Mouse (Mus musculus) stomach, embryonic 14.5 days (tissue): ENCODE measurements around the gene Mdm4. TPM values are rescaled to one million over a fixed set of nuclear protein-coding genes. Genes with fewer than 3 reads are reported as not detected.
"Not testable (repeated sequence)": the region's sequence is repeated elsewhere in the genome, so short reads cannot be mapped to it uniquely, and the experiment has no call there.

Experiments
- ATAC-seq: fragments of 200-750 bp; cut with Nextera tagmentation; 2 replicates; pipeline ENCODE4 v1.8.0; 2017; ENCODE audit warnings: low read depth, moderate TSS enrichment; ENCODE audit not compliant: insufficient number of reproducible peaks, insufficient read depth, low FRiP score
- H3K27ac ChIP-seq: fragments of 300-500 bp; sonication (generic); 2 replicates; pipeline ENCODE4 v1.5.1; 2014; ENCODE audit warnings: mild to moderate bottlenecking, low read length, moderate library complexity, mixed read lengths
- H3K27me3 ChIP-seq: fragments of 300-500 bp; sonication (generic); 2 replicates; pipeline ENCODE4 v1.6.1; 2014; ENCODE audit warnings: low read length, control low read depth, mixed read lengths; ENCODE audit not compliant: control insufficient read depth, insufficient read depth
- H3K36me3 ChIP-seq: fragments of 300-500 bp; sonication (generic); 2 replicates; pipeline ENCODE4 v1.6.1; 2014; ENCODE audit warnings: mild to moderate bottlenecking, control low read depth, low read length, moderate library complexity, mixed read lengths; ENCODE audit not compliant: control insufficient read depth, insufficient read depth
- H3K4me1 ChIP-seq: fragments of 300-500 bp; sonication (generic); 2 replicates; pipeline ENCODE4 v1.6.1; 2014; ENCODE audit warnings: low read length, control low read depth, mixed read lengths; ENCODE audit not compliant: control insufficient read depth, insufficient read depth
- H3K4me2 ChIP-seq: fragments of 300-500 bp; sonication (generic); replicated peaks from 2 replicates; pipeline ENCODE4 v1.6.1; 2014; ENCODE audit warnings: low read depth, low read length, control low read depth
- H3K4me3 ChIP-seq: fragments of 300-500 bp; sonication (generic); 2 replicates; pipeline ENCODE4 v1.5.1; 2014; ENCODE audit warnings: low read depth, low read length, control low read depth
- H3K9ac ChIP-seq: fragments of 300-500 bp; sonication (generic); replicated peaks from 2 replicates; pipeline ENCODE4 v1.6.1; 2014; ENCODE audit warnings: low read depth, mild to moderate bottlenecking, control low read depth, low read length, moderate library complexity, mixed read lengths
- H3K9me3 ChIP-seq: fragments of 300-500 bp; sonication (generic); 2 replicates; pipeline ENCODE4 v1.6.1; 2016; ENCODE audit warnings: low read depth, low read length, control low read depth; ENCODE audit not compliant: control insufficient read depth
- WGBS: fragments of 180-500 bp; shearing (Covaris S2); extraction: QIAGEN DNeasy Blood & Tissue Kit; methylation state at CpG from one replicate; pipeline ENCODE4 v1.1.7; 2014; 5-methylcytosine and 5-hydroxymethylcytosine counted together
- polyA plus RNA-seq: library from polyadenylated mRNA; unstranded; fragments of >200 nt; fragmentation: Nextera tagmentation; extraction: Ambion mirVana; gene quantifications from 2 replicates; pipeline ENCODE4 v1.2.1, GENCODE M21; 2014

The Mdm4 gene
- polyA plus RNA-seq, 1 experiment from 2014 or later: 71.6 TPM

DNA sequence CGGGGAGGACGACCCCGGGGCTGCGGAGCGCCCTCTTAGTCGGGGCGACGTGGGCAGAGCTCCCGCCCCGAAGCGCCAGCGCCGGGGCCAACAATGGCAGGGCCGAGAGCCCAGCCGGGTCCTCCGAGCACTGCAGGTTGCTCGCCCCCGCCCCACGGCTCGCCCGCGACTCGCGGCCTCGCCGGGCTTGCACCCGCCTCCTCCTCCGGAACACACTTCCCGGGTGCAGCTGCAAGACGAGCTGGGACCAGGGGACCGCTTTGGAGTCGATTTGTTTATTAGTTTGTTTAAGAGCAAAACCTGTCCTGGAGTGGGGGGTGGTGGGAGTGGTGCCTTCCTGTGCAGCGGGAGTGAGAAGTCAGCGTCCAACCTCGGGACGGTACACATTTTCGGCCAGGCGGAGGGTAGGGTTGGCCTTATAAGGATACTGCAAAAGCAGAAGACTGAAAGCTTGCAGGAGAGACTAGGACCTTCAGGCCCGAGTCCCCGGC, 16.1 kb upstream of the Mdm4 start:
- H3K4me3 ChIP-seq: peak overlapping the region; percentile 62
- peaks cover 17% of the 10 kb centered on the region for H3K4me1 ChIP-seq
- ATAC-seq: peak; percentile 51; the same call in 1 of the 2 replicates
- H3K9ac ChIP-seq: peak overlapping the region; percentile 71
- H3K36me3 ChIP-seq: no peaks in the 10 kb centered on the region
- H3K4me2 ChIP-seq: peak overlapping the region; percentile 72
- H3K27me3 ChIP-seq: no peaks in the 10 kb centered on the region
- 0% methylated on average over 39 of the region's 40 CpGs for WGBS
- H3K9me3 ChIP-seq: no peaks in the 10 kb centered on the region
- peak overlapping the region; percentile 84 for H3K27ac ChIP-seq

- Histone ChIP-seq H3K27ac (peak overlapping the region; percentile 84), H3K9ac (peak overlapping the region; percentile 71), H3K4me3 (peak overlapping the region; percentile 62), H3K27me3 (no peaks in the 10 kb centered on the region), H3K9me3 (no peaks in the 10 kb centered on the region), H3K4me1 (peaks cover 17% of the 10 kb centered on the region), H3K36me3 (no peaks in the 10 kb centered on the region), H3K4me2 (peak overlapping the region; percentile 72)
- WGBS: under 1% methylated on average over 71 of the region's 71 CpGs
- peak; percentile 89 for ATAC-seq
Observed at GRCm38 (mm10) chr1:133045861-133046440, 15.6 kb upstream of the Mdm4 start.

GRCm38 (mm10) chr1:133045011-133045860, 14.9 kb upstream of the Mdm4 start, which contains the start of gene Pik3c2b:
TSS of gene Pik3c2b (plus strand) at chr1:133045667.
- Histone ChIP-seq H3K36me3 (no peaks in the 10 kb centered on the region), H3K9me3 (no peaks in the 10 kb centered on the region), H3K9ac (peak within 1 kb of the TSS; percentile 71), H3K4me2 (peak within 1 kb of the TSS; percentile 72), H3K4me1 (peaks cover 17% of the 10 kb centered on the region), H3K27ac (peak within 1 kb of the TSS; percentile 84), H3K27me3 (no peaks in the 10 kb centered on the region), H3K4me3 (peak within 1 kb of the TSS; percentile 62)
- 1% methylated on average over 15 of the region's 15 CpGs for WGBS
- no peak for ATAC-seq

DNA sequence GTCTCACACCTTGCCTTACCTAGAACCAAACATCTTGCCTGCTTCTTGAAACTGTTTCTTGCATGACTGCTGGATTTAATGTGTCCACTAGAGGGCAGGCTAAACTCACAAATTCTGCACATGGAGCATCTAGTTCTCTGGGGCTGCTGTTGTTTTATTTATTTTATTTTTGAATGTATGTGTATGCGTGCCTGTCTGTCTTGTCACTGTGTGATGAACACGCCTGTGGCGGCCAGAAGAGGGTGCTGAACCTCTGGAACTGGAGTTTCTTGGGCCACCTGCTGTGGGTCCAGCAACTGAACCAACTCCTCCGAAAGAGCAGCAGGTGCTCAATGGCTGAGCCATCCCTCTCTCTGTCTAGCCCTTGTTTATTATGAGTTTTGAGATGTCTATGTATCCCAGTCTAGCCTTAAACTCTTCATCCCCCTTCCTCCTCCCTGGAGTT, 9.2 kb upstream of the Mdm4 start:
- Histone ChIP-seq H3K4me2 (no peak overlapping the region), H3K36me3 (no peaks in the 10 kb centered on the region), H3K9ac (no peak overlapping the region), H3K4me3 (no peak overlapping the region), H3K27me3 (no peaks in the 10 kb centered on the region), H3K9me3 (no peaks in the 10 kb centered on the region), H3K4me1 (no peaks in the 10 kb centered on the region), H3K27ac (no peak overlapping the region)
- 15% methylated on average over 4 of the region's 4 CpGs for WGBS
- ATAC-seq: peak; percentile 67; the same call in 1 of the 2 replicates

DNA sequence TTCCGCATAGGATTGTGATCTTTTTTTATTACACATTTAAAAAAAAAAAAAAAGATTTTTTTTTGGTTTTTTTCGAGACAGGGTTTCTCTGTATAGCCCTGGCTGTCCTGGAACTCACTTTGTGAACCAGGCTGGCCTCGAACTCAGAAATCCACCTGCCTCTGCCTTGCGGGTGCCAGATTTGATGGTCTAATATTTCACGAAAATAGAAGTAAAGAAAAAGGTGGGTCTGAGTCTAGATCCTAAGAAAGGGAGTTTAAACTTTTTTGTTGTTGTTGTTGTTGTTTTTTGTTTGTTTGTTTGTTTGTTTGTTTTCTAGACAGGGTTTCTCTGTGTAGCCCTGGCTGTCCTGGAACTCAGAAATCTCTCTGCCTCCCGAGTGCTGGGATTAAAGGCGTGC, 4.3 kb upstream of the Mdm4 start:
- not testable (repeated sequence) for ATAC-seq, H3K4me1 ChIP-seq, H3K4me3 ChIP-seq, H3K27ac ChIP-seq, H3K27me3 ChIP-seq, H3K9me3 ChIP-seq, H3K4me2 ChIP-seq, H3K9ac ChIP-seq, H3K36me3 ChIP-seq
- WGBS: 67% methylated on average over 7 of the region's 7 CpGs

DNA sequence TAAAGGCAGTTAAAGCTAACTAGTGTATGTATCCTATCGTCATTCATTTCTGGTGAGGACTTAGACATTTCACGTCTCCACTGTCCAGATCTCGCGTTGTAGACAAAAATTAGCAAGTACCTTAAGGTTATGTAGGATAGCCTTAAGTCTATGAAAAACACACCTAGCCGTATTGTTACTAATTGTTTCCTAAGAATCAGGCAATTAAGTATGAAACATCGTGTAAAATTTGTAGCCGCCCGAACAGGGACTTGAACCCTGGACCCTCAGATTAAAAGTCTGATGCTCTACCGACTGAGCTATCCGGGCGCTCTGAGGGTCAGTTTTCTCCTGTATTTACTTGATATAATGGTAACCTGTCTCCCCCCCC, 3.7 kb upstream of the Mdm4 start:
- no peaks in the 10 kb centered on the region for H3K36me3 ChIP-seq
- 1% methylated on average over 11 of the region's 11 CpGs for WGBS
- no peak overlapping the region for H3K9ac ChIP-seq
- ATAC-seq: peak; percentile 69
- H3K4me3 ChIP-seq: peak overlapping the region; percentile 47
- H3K27ac ChIP-seq: peak overlapping the region; percentile 52; the same call in 1 of the 2 replicates
- no peaks in the 10 kb centered on the region for H3K9me3 ChIP-seq
- peak overlapping the region; percentile 35 for H3K4me2 ChIP-seq
- no peaks in the 10 kb centered on the region for H3K4me1 ChIP-seq
- H3K27me3 ChIP-seq: no peaks in the 10 kb centered on the region

DNA sequence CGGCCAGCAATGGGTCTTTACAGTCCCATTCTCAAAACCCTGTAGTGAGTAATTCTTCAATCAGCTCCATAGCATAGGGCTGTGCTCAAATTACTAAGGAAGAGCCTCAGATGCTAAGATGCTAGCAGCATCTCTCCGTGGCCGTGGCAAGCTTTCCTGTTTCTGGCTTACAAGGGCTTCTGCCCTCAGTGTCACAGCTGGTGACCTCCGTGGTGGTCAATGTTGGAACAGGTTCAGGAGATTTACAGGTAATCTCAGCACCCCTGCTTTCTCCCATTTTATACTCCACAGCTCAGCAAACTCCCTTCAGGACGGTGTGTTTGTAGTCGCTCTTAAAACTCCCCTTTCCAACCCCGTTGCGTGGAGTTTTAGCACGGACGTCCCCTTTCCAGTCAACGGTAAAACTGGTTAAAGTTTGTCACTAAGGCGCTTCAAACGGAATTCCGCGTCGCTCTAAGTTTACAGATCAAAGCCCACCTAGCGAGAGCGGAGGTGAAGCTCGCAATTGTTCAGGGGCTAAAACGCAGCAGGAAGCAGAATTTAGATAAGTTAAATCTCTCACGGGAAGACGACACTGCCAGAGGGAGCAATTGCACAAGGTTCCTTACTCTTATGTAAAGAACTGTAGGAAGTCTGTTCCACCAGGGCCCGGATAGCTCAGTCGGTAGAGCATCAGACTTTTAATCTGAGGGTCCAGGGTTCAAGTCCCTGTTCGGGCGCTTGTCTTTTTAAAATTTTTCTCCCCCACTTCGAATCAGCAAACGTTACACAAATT, 3.1 kb upstream of the Mdm4 start:
- peak overlapping the region; percentile 43 for H3K9ac ChIP-seq
- WGBS: under 1% methylated on average over 28 of the region's 28 CpGs
- H3K27me3 ChIP-seq: no peaks in the 10 kb centered on the region
- H3K4me2 ChIP-seq: peak overlapping the region; percentile 35
- H3K9me3 ChIP-seq: no peaks in the 10 kb centered on the region
- no peaks in the 10 kb centered on the region for H3K36me3 ChIP-seq
- peak overlapping the region; percentile 52 for H3K27ac ChIP-seq
- peak overlapping the region; percentile 47 for H3K4me3 ChIP-seq
- ATAC-seq: peak; percentile 91
- no peaks in the 10 kb centered on the region for H3K4me1 ChIP-seq

DNA sequence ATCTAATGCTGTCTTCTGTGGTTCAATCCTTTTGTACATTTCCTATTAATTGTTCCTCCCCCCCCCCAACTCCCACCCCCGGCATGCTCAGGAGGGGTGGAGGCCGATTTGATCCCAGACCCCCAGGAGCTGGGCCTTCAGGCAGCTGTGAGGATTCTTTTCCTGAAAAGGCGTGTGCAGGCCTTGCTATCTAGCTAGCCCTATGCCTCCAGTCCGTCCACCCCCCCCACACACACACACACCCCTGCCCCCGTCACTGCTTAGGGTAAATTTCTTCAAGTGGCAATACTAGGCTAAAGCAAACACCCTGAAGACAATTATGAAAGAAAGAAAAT, 2.6 kb upstream of the Mdm4 start:
- H3K36me3 ChIP-seq: no peaks in the 10 kb centered on the region
- no peak for ATAC-seq
- H3K9me3 ChIP-seq: no peaks in the 10 kb centered on the region

More for the DNA sequence above, 2.6 kb upstream of the Mdm4 start:
- H3K9ac ChIP-seq: peak overlapping the region; percentile 43; the same call in 1 of the 2 replicates
- H3K27me3 ChIP-seq: no peaks in the 10 kb centered on the region
- peak overlapping the region; percentile 52; the same call in 1 of the 2 replicates for H3K27ac ChIP-seq
- WGBS: 9% methylated on average over 5 of the region's 5 CpGs
- H3K4me2 ChIP-seq: peak overlapping the region; percentile 35
- H3K4me3 ChIP-seq: peak overlapping the region; percentile 47
- H3K4me1 ChIP-seq: no peaks in the 10 kb centered on the region
